Mouse (Mus musculus) ovary, adult 18-20 months (tissue): Measurements from ENCODE around the gene Nek10.
"Not testable (repeated sequence)": the region's sequence is repeated elsewhere in the genome, so short reads cannot be mapped to it uniquely, and the experiment has no call there.

ENCODE experiments used
- DNase-seq: peaks from one replicate; pipeline ENCODE4 v3.0.0; 2022; ENCODE audit warnings: low spot score, mixed read lengths

Nek10 gene

GRCm38 (mm10) chr14:14803115-14803514 is at the start of gene Nek10:
Gene Nek10, plus strand, starts transcription at chr14:14803415.
- DNase-seq: not testable (repeated sequence)

- DNase-seq: no peak
Observed at GRCm38 (mm10) chr14:14781169-14781568, 22.0 kb upstream of the Nek10 start.

- DNase-seq: no peak
Observed at GRCm38 (mm10) chr14:14784223-14784622, 19.0 kb upstream of the Nek10 start.

GRCm38 (mm10) chr14:14786979-14787378 is 16.2 kb upstream of the Nek10 start:
- no peak for DNase-seq

- DNase-seq: no peak
Observed at GRCm38 (mm10) chr14:14789840-14790470, 13.3 kb upstream of the Nek10 start.

- DNase-seq: no peak
Observed at GRCm38 (mm10) chr14:14799861-14800260, 3.4 kb upstream of the Nek10 start.

GRCm38 (mm10) chr14:14800332-14800731 is 2.9 kb upstream of the Nek10 start:
- no peak for DNase-seq

GRCm38 (mm10) chr14:14800810-14801209 is 2.4 kb upstream of the Nek10 start:
- no peak for DNase-seq

- DNase-seq: peak; percentile 2
Observed at GRCm38 (mm10) chr14:14803921-14804517, 804 bp downstream of the Nek10 start.

- DNase-seq: no peak
Observed at GRCm38 (mm10) chr14:14804518-14805212, 1.4 kb downstream of the Nek10 start.

GRCm38 (mm10) chr14:14832520-14833240 is 29.5 kb downstream of the Nek10 start:
- peak; percentile 92 for DNase-seq

- no peak for DNase-seq
Observed at GRCm38 (mm10) chr14:14833498-14833897, 30.3 kb downstream of the Nek10 start.

- DNase-seq: no peak
Observed at GRCm38 (mm10) chr14:14834266-14834665, 31.1 kb downstream of the Nek10 start.

GRCm38 (mm10) chr14:14837627-14838026 is 34.4 kb downstream of the Nek10 start:
- no peak for DNase-seq

GRCm38 (mm10) chr14:14838109-14838508 is 34.9 kb downstream of the Nek10 start:
- peak; percentile 31 for DNase-seq

- DNase-seq: no peak
Observed at GRCm38 (mm10) chr14:14842734-14843530, 39.7 kb downstream of the Nek10 start.

- no peak for DNase-seq
Observed at GRCm38 (mm10) chr14:14852838-14853237, 49.6 kb downstream of the Nek10 start.

GRCm38 (mm10) chr14:14860331-14860730 is 57.1 kb downstream of the Nek10 start:
- no peak for DNase-seq

GRCm38 (mm10) chr14:14863690-14864356 is 60.6 kb downstream of the Nek10 start:
- peak; percentile 67 for DNase-seq

- no peak for DNase-seq
Observed at GRCm38 (mm10) chr14:14869239-14869638, 66.0 kb downstream of the Nek10 start.

- DNase-seq: no peak
Observed at GRCm38 (mm10) chr14:14870059-14870458, 66.8 kb downstream of the Nek10 start.
